ENCODE assay signal across 25 mouse cellular contexts in the genomic region with DNA sequence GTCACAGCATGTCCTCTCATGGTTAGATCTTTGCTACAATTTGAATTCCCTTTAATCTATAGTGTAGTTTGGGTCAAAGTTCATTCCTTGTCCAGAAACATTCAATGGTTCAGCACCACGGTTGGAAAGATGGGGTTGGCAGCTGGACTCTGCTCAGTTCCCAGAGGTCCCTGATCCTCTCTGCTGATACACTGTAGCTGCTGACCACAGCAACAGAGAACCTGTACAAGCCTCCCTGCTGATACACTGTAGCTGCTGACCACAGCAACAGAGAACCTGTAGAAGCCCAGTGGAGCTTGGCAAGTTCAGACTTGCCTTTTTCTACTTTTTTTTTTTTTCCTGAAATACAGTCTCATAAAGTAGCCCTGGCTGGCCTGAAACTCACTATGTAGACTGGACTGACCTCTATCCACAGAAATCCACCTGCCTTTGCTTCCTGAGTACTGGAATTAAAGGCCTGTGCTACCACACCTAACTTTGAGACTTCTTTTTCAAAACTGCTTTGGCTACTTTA. TPM values are rescaled to one million over a fixed set of nuclear protein-coding genes. Genes with fewer than 3 reads are reported as not detected.
A peak's percentile ranks its signal among the peaks of the same experiment; 100 is the strongest.
DNase-seq lines count a peak whose midpoint lies in the region; ATAC-seq and TF ChIP-seq lines count a peak whose summit lies in the region.
"Had no signal": no experiment of that assay in that cellular context is flagged by ENCODE, and none has a peak within 500 bp of the region (broad histone marks: within the 10 kb centered on the region; RNA-seq: fewer than 3 reads in every experiment).

No protein-coding gene starts in this region.

- no peaks in the 10 kb centered on the region for H3K9me3 ChIP-seq in kidney, postnatal 0 days (replicated peaks; ENCODE audit: low read length)
- H3K9me3 ChIP-seq: forebrain, embryonic 10.5 days; forebrain, embryonic 13.5 days; G1E; heart, embryonic 12.5 days; heart, embryonic 15.5 days had no signal

- no peak overlapping the region for H3K9ac ChIP-seq in kidney, postnatal 0 days (ENCODE audit: low read depth, low read length)
- H3K9ac ChIP-seq: forebrain, embryonic 13.5 days; heart, embryonic 12.5 days; heart, embryonic 15.5 days; hindbrain, embryonic 14.5 days had no signal

- TF ChIP-seq CTCF in kidney, postnatal 0 days (IDR thresholded peaks at IDR 0.05; ENCODE audit: low read depth): no peak
- no peak for TF ChIP-seq CTCF in small intestine, adult 2 months (IDR thresholded peaks at IDR 0.05; ENCODE audit: extremely low read depth, insufficient read length, insufficient replicate concordance, low read depth, low read length)

- no peaks in the 10 kb centered on the region for H3K4me1 ChIP-seq in kidney, postnatal 0 days (replicated peaks; ENCODE audit: insufficient read depth, low read length)
- H3K4me1 ChIP-seq in small intestine, adult 2 months (ENCODE audit: control insufficient read depth, insufficient read depth, insufficient read length, low read length): no peaks in the 10 kb centered on the region; the same call in 1 of the 2 replicates
- H3K4me1 ChIP-seq: forebrain, embryonic 10.5 days; forebrain, embryonic 13.5 days; heart, embryonic 12.5 days; heart, embryonic 15.5 days had no signal

- H3K4me2 ChIP-seq in kidney, postnatal 0 days (ENCODE audit: low read length): no peak overlapping the region
- H3K4me2 ChIP-seq: forebrain, embryonic 13.5 days; heart, embryonic 12.5 days; heart, embryonic 15.5 days; hindbrain, embryonic 14.5 days had no signal

- 74% methylated on average over 1 of the region's 1 CpGs for WGBS in kidney, postnatal 0 days
- 27% methylated on average over 1 of the region's 1 CpGs for WGBS in small intestine, adult 2 months

- DNase-seq in kidney, adult 11 months: peak; percentile 45
- DNase-seq in kidney, postnatal 4 days: no peak
- no peak for DNase-seq in kidney, postnatal 0 days (ENCODE audit: low spot score)
- no peak for DNase-seq in kidney, adult 18-20 months
- DNase-seq in testis, postnatal 14 days (ENCODE audit: low spot score): peak; percentile 73
- DNase-seq in testis, postnatal 10 days (ENCODE audit: low spot score): no peak
- DNase-seq in frontal cortex, postnatal 14 days (ENCODE audit: low spot score in 2 of 2): no peak
- DNase-seq: adrenal gland, postnatal 10 days; adrenal gland, postnatal 36 days; cerebellum, adult 18-20 months; cerebellum, adult 9-10 months; cerebellum, postnatal 14 days; gastrocnemius, postnatal 25 days; heart, adult 18-20 months; heart, postnatal 10 days; heart, postnatal 4 days had no signal

- TF ChIP-seq POLR2A in small intestine, adult 2 months (IDR thresholded peaks at IDR 0.05; ENCODE audit: low read depth, low read length): no peak

- no peak overlapping the region for H3K27ac ChIP-seq in kidney, postnatal 0 days
- H3K27ac ChIP-seq in small intestine, adult 2 months (ENCODE audit: insufficient read depth, low read depth, low read length): peak overlapping the region; percentile 87
- H3K27ac ChIP-seq: forebrain, embryonic 10.5 days; forebrain, embryonic 13.5 days; heart, embryonic 15.5 days; hindbrain, embryonic 14.5 days had no signal

- no peaks in the 10 kb centered on the region for H3K27me3 ChIP-seq in kidney, postnatal 0 days (ENCODE audit: insufficient read depth, low read length)
- H3K27me3 ChIP-seq in small intestine, adult 2 months (ENCODE audit: control insufficient read depth, insufficient read depth, low read length): no peaks in the 10 kb centered on the region
- H3K27me3 ChIP-seq: forebrain, embryonic 13.5 days; heart, embryonic 12.5 days; heart, embryonic 15.5 days; Patski had no signal

- ATAC-seq in kidney, postnatal 0 days (replicated peaks; ENCODE audit: low FRiP score, low read depth): peak; percentile 61; the same call in 1 of the 2 replicates
- ATAC-seq: forebrain, embryonic 13.5 days; forebrain, embryonic 16.5 days; Patski had no signal

- peaks cover 59% of the 10 kb centered on the region for H3K36me3 ChIP-seq in kidney, postnatal 0 days (ENCODE audit: insufficient read depth, low read length)
- peaks cover 57% of the 10 kb centered on the region for H3K36me3 ChIP-seq in small intestine, adult 2 months (ENCODE audit: control insufficient read depth, insufficient read depth, low read length)

- H3K4me3 ChIP-seq in kidney, postnatal 0 days (replicated peaks; ENCODE audit: low read depth, low read length): no peak overlapping the region
- H3K4me3 ChIP-seq in small intestine, adult 2 months (ENCODE audit: low read depth, low read length): no peak overlapping the region
- H3K4me3 ChIP-seq: forebrain, embryonic 10.5 days; forebrain, embryonic 13.5 days; heart, embryonic 12.5 days; heart, embryonic 15.5 days had no signal

RNA-seq across cellular contexts. Expression of a gene that starts 9.8 kb away (rescaled TPM):
- polyA plus RNA-seq in kidney, postnatal 0 days (2015; fragmentation: Nextera tagmentation; extraction: Ambion mirVana): 64.1 and 64.2 TPM in 2 replicates
- 14.7 and 26.0 TPM in 2 replicates for polyA plus RNA-seq in small intestine, adult 2 months (2012; rRNA removed)

RNA-seq across cellular contexts. Expression of a gene that starts 9.9 kb away (rescaled TPM):
- 40.5 and 45.3 TPM in 2 replicates for polyA plus RNA-seq in kidney, postnatal 0 days (2015; fragmentation: Nextera tagmentation; extraction: Ambion mirVana)
- polyA plus RNA-seq in small intestine, adult 2 months (2012; rRNA removed): 11.1 and 23.7 TPM in 2 replicates

RNA-seq across cellular contexts. Expression of a gene that starts 21.0 kb away (rescaled TPM):
- 76.5 and 77.1 TPM in 2 replicates for polyA plus RNA-seq in kidney, postnatal 0 days (2015; fragmentation: Nextera tagmentation; extraction: Ambion mirVana)
- polyA plus RNA-seq in small intestine, adult 2 months (2012; rRNA removed): 279 and 528 TPM in 2 replicates
- polyA plus RNA-seq: G1E had no signal

RNA-seq across cellular contexts. Expression of a gene that starts 25.9 kb away (rescaled TPM):
- polyA plus RNA-seq in kidney, postnatal 0 days (2015; fragmentation: Nextera tagmentation; extraction: Ambion mirVana): 1.8 and 2.2 TPM in 2 replicates
- 0.04 and 0.30 TPM in 2 replicates for polyA plus RNA-seq in small intestine, adult 2 months (2012; rRNA removed)
- polyA plus RNA-seq: G1E, Patski had no signal

RNA-seq across cellular contexts. Expression of a gene that starts 38.7 kb away (rescaled TPM):
- 35.1 and 37.9 TPM in 2 replicates for polyA plus RNA-seq in kidney, postnatal 0 days (2015; fragmentation: Nextera tagmentation; extraction: Ambion mirVana)
- 337 and 777 TPM in 2 replicates for polyA plus RNA-seq in small intestine, adult 2 months (2012; rRNA removed)
- polyA plus RNA-seq: G1E, Patski had no signal

Comparison
In these comparisons a context has a peak if more than half of its experiments do, and no peak if none do; other contexts are left out.
1. DNase-seq: peak in kidney, adult 11 months (single experiment) and testis, postnatal 14 days (single experiment); none in kidney, postnatal 4 days (0 of 2), kidney, postnatal 0 days (single experiment), kidney, adult 18-20 months (single experiment), testis, postnatal 10 days (single experiment) and frontal cortex, postnatal 14 days (0 of 2).